Mouse (Mus musculus) MEL (cell line): ENCODE results near the gene Cyb5d2. TPM values are rescaled to one million over a fixed set of nuclear protein-coding genes. Genes with fewer than 3 reads are reported as not detected.
A peak's percentile ranks its signal among the peaks of the same experiment; 100 is the strongest.

Source experiments
- DNase-seq: peaks from one replicate; pipeline ENCODE4 v3.0.0; 2011; ENCODE audit warnings: low read depth, low spot score
- H3K27ac ChIP-seq: 2 replicates; pipeline ENCODE4 v1.5.1; 2012; ENCODE audit warnings: low read depth, mild to moderate bottlenecking, control low read depth, low read length, moderate library complexity; ENCODE audit not compliant: control insufficient read depth
- H3K27me3 ChIP-seq, 2 experiments: fragments of 150-350 bp in 1 of 2; sonication (generic) in 1 of 2; 2 replicates each; pipeline ENCODE4 v1.6.1; 2012; ENCODE audit warnings: low read length in 2 of 2, mild to moderate bottlenecking in 2 of 2, improper control_type of control experiment in 1 of 2, moderate library complexity in 1 of 2; ENCODE audit not compliant: insufficient read depth in 2 of 2, control insufficient read depth in 1 of 2
- H3K36me3 ChIP-seq, 2 experiments: 2 replicates each; pipeline ENCODE4 v1.6.1; 2012 to 2014; ENCODE audit warnings: low read length in 2 of 2, improper control_type of control experiment in 1 of 2, inconsistent platforms in 1 of 2, mild to moderate bottlenecking in 1 of 2; ENCODE audit not compliant: insufficient read depth in 2 of 2, control insufficient read depth in 1 of 2
- H3K4me1 ChIP-seq, 2 experiments: fragments of 150-350 bp in 1 of 2; sonication (generic) in 1 of 2; 2 replicates each; pipeline ENCODE4 v1.6.1; 2012; ENCODE audit warnings: low read length in 2 of 2, improper control_type of control experiment in 1 of 2, mild to moderate bottlenecking in 1 of 2; ENCODE audit not compliant: insufficient read depth in 2 of 2, control insufficient read depth in 1 of 2
- H3K4me3 ChIP-seq, 2 experiments: fragments of 150-350 bp in 1 of 2; sonication (generic) in 1 of 2; 2 replicates each; pipeline ENCODE4 v1.5.1; 2012; ENCODE audit warnings: low read depth in 2 of 2, low read length in 2 of 2, mild to moderate bottlenecking in 2 of 2, moderate library complexity in 2 of 2, control low read depth in 1 of 2, improper control_type of control experiment in 1 of 2; ENCODE audit not compliant: control insufficient read depth in 1 of 2, insufficient read depth in 1 of 2
- H3K79me2 ChIP-seq: 2 replicates; pipeline ENCODE4 v1.6.1; 2012; ENCODE audit warnings: mild to moderate bottlenecking, low read length, moderate library complexity; ENCODE audit not compliant: control insufficient read depth, poor library complexity, insufficient read depth
- H3K9ac ChIP-seq: 2 replicates; pipeline ENCODE4 v1.6.1; 2012; ENCODE audit warnings: low read depth, mild to moderate bottlenecking, control low read depth, low read length, moderate library complexity; ENCODE audit not compliant: control insufficient read depth, poor library complexity, severe bottlenecking
- H3K9me3 ChIP-seq: fragments of 150-350 bp; sonication (generic); replicated peaks from 2 replicates; pipeline ENCODE4 v1.6.1; 2012; ENCODE audit warnings: mild to moderate bottlenecking, low read length, improper control_type of control experiment, moderate library complexity; ENCODE audit not compliant: insufficient read depth
- CHD2 ChIP-seq: IDR thresholded peaks from 2 replicates; pipeline ENCODE4 v1.6.1; 2011; ENCODE audit warnings: low read length, improper control_type of control experiment
- CTCF ChIP-seq, 3 experiments: IDR thresholded peaks in 2 of 3; conservative IDR thresholded peaks in 1 of 3; 2 replicates each; pipeline ENCODE4 v1.5.1; 2011 to 2012; ENCODE audit warnings: low read length in 3 of 3, low read depth in 2 of 3, mild to moderate bottlenecking in 2 of 3, improper control_type of control experiment in 1 of 3, inconsistent platforms in 1 of 3, mixed read lengths in 1 of 3, moderate library complexity in 1 of 3; ENCODE audit not compliant: control insufficient read depth in 1 of 3, insufficient read depth in 1 of 3, poor library complexity in 1 of 3, severe bottlenecking in 1 of 3
- E2F4 ChIP-seq: IDR thresholded peaks from 2 replicates; pipeline ENCODE4 v1.6.1; 2011; ENCODE audit warnings: low read depth, low read length, improper control_type of control experiment, borderline replicate concordance
- ELF1 ChIP-seq: IDR thresholded peaks from 2 replicates; pipeline ENCODE4 v1.6.1; 2014; ENCODE audit warnings: low read depth, mild to moderate bottlenecking, inconsistent platforms, low read length, improper control_type of control experiment, moderate library complexity
- EP300 ChIP-seq, 2 experiments: IDR thresholded peaks; 2 replicates each; pipeline ENCODE4 v1.6.1; 2011; ENCODE audit warnings: improper control_type of control experiment in 2 of 2, low read length in 2 of 2, low read depth in 1 of 2, mild to moderate bottlenecking in 1 of 2
- ETS1 ChIP-seq: IDR thresholded peaks from 2 replicates; pipeline ENCODE4 v1.6.1; 2012; ENCODE audit warnings: low read depth, mild to moderate bottlenecking, inconsistent platforms, low read length, improper control_type of control experiment, moderate library complexity
- GABPA ChIP-seq: IDR thresholded peaks from 2 replicates; pipeline ENCODE4 v1.6.1; 2012; ENCODE audit warnings: low read depth, mild to moderate bottlenecking, inconsistent platforms, low read length, improper control_type of control experiment, moderate library complexity
- GATA1 ChIP-seq: IDR thresholded peaks from 2 replicates; pipeline ENCODE4 v1.6.1; 2011; ENCODE audit warnings: low read depth, low read length, improper control_type of control experiment
- HCFC1 ChIP-seq: IDR thresholded peaks from 2 replicates; pipeline ENCODE4 v1.6.1; 2012; ENCODE audit warnings: low read depth, mild to moderate bottlenecking, inconsistent platforms, low read length, improper control_type of control experiment, moderate library complexity
- KAT2A ChIP-seq: conservative IDR thresholded peaks from 2 replicates; pipeline ENCODE4 v1.6.1; 2012; ENCODE audit warnings: low read depth, low read length, improper control_type of control experiment, inconsistent platforms
- MAFK ChIP-seq: IDR thresholded peaks from 2 replicates; pipeline ENCODE4 v1.6.1; 2011; ENCODE audit warnings: low read depth, mild to moderate bottlenecking, low read length, improper control_type of control experiment, borderline replicate concordance
- MAX ChIP-seq: IDR thresholded peaks from 2 replicates; pipeline ENCODE4 v1.6.1; 2011; ENCODE audit warnings: low read length, improper control_type of control experiment
- MAZ ChIP-seq: IDR thresholded peaks from 2 replicates; pipeline ENCODE4 v1.6.1; 2012; ENCODE audit warnings: low read depth, mild to moderate bottlenecking, inconsistent platforms, low read length, improper control_type of control experiment
- MEF2A ChIP-seq: IDR thresholded peaks from 2 replicates; pipeline ENCODE4 v1.6.1; 2014; ENCODE audit warnings: low read depth, mild to moderate bottlenecking, inconsistent platforms, low read length, improper control_type of control experiment; ENCODE audit not compliant: poor library complexity, insufficient replicate concordance, severe bottlenecking; ENCODE audit errors: extremely low read depth
- MXI1 ChIP-seq: IDR thresholded peaks from 2 replicates; pipeline ENCODE4 v1.6.1; 2011; ENCODE audit warnings: mild to moderate bottlenecking, low read depth, low read length, improper control_type of control experiment
- MYB ChIP-seq: IDR thresholded peaks from 2 replicates; pipeline ENCODE4 v1.6.1; 2011; ENCODE audit warnings: mild to moderate bottlenecking, low read depth, low read length, improper control_type of control experiment
- MYC ChIP-seq: IDR thresholded peaks from 2 replicates; pipeline ENCODE4 v1.6.1; 2011; ENCODE audit warnings: low read depth, mild to moderate bottlenecking, low read length, improper control_type of control experiment, moderate library complexity
- NRF1 ChIP-seq: IDR thresholded peaks from 2 replicates; pipeline ENCODE4 v1.6.1; 2014; ENCODE audit warnings: low read depth, mild to moderate bottlenecking, inconsistent platforms, low read length, improper control_type of control experiment, moderate library complexity; ENCODE audit not compliant: poor library complexity, insufficient read depth, severe bottlenecking
- POLR2AphosphoS2 ChIP-seq: IDR thresholded peaks from 2 replicates; pipeline ENCODE4 v1.6.1; 2011; ENCODE audit warnings: low read length, improper control_type of control experiment
- POLR2AphosphoS5 ChIP-seq: IDR thresholded peaks from 2 replicates; pipeline ENCODE4 v1.6.1; 2012; ENCODE audit warnings: low read depth, borderline replicate concordance, mild to moderate bottlenecking, inconsistent platforms, low read length, moderate library complexity, mixed read lengths
- RAD21 ChIP-seq: IDR thresholded peaks from 2 replicates; pipeline ENCODE4 v1.6.1; 2011; ENCODE audit warnings: mild to moderate bottlenecking, low read depth, low read length, improper control_type of control experiment
- RCOR1 ChIP-seq: IDR thresholded peaks from 2 replicates; pipeline ENCODE4 v1.6.1; 2012; ENCODE audit warnings: low read depth, mild to moderate bottlenecking, inconsistent platforms, low read length, improper control_type of control experiment
- TBP ChIP-seq: IDR thresholded peaks from 2 replicates; pipeline ENCODE4 v1.8.0; 2011; ENCODE audit warnings: low read depth, low read length, improper control_type of control experiment
- TCF12 ChIP-seq: IDR thresholded peaks from 2 replicates; pipeline ENCODE4 v1.6.1; 2014; ENCODE audit warnings: low read depth, mild to moderate bottlenecking, inconsistent platforms, low read length, improper control_type of control experiment, moderate library complexity
- USF2 ChIP-seq, 2 experiments: IDR thresholded peaks; 2 replicates each; pipeline ENCODE4 v1.6.1; 2011 to 2012; ENCODE audit warnings: improper control_type of control experiment in 2 of 2, low read length in 2 of 2, borderline replicate concordance in 1 of 2, inconsistent platforms in 1 of 2, low read depth in 1 of 2, mild to moderate bottlenecking in 1 of 2; ENCODE audit not compliant: insufficient read depth in 1 of 2
- ZC3H11A ChIP-seq: IDR thresholded peaks from 2 replicates; pipeline ENCODE4 v1.6.1; 2012; ENCODE audit warnings: low read depth, mild to moderate bottlenecking, inconsistent platforms, low read length, improper control_type of control experiment
- ZKSCAN1 ChIP-seq: IDR thresholded peaks from 2 replicates; pipeline ENCODE4 v1.6.1; 2012; ENCODE audit warnings: low read depth, mild to moderate bottlenecking, inconsistent platforms, low read length, improper control_type of control experiment, moderate library complexity
- ZMIZ1 ChIP-seq: IDR thresholded peaks from 2 replicates; pipeline ENCODE4 v1.6.1; 2012; ENCODE audit warnings: low read depth, mild to moderate bottlenecking, inconsistent platforms, low read length, improper control_type of control experiment, moderate library complexity
- ZNF384 ChIP-seq: IDR thresholded peaks from 2 replicates; pipeline ENCODE4 v1.6.1; 2012; ENCODE audit warnings: low read depth, mild to moderate bottlenecking, inconsistent platforms, low read length, improper control_type of control experiment
- polyA plus RNA-seq, 2 experiments: library from polyadenylated mRNA; stranded (reverse) in 1 of 2; unstranded in 1 of 2; fragments of >175 nt in 1 of 2; fragments of >200 nt in 1 of 2; gene quantifications; 2 replicates each; pipeline versions ENCODE4 v1.2.1 to v1.2.4; 2012; ENCODE audit warnings: low replicate concordance in 2 of 2, low read depth in 1 of 2; ENCODE audit not compliant: insufficient read length in 2 of 2, insufficient read depth in 1 of 2, missing spikeins in 1 of 2
- total RNA-seq: library from RNA; depleted of rRNA; stranded (reverse); fragments of 300-350 nt; gene quantifications from 2 replicates; pipeline ENCODE4 v1.2.3, GENCODE M21; 2012

Cyb5d2 gene
- total and polyA plus RNA-seq, 3 experiments: 4.6 to 7.2 TPM; not detected in 1

- TF ChIP-seq ZNF384: no peak
- TF ChIP-seq ELF1: peak; percentile 86
- TF ChIP-seq MAX: no peak
- TF ChIP-seq MYB: no peak
- TF ChIP-seq ZMIZ1: no peak
- no peak for TF ChIP-seq MAZ
- TF ChIP-seq MXI1: 0 out of 2 replicates have a peak, but pooled peaks have one; percentile 56
- TF ChIP-seq MEF2A: no peak
- no peak for TF ChIP-seq RAD21
- TF ChIP-seq GATA1: peak; percentile 83
- TF ChIP-seq CTCF (IDR thresholded peaks at IDR 0.05 in 2 of 3, conservative IDR thresholded peaks at IDR 0.05 in 1 of 3; ENCODE audit: control insufficient read depth in 1 of 3, insufficient read depth in 1 of 3, low read depth in 2 of 3, low read length in 3 of 3, poor library complexity in 1 of 3, severe bottlenecking in 1 of 3): no peak
- no peak for TF ChIP-seq KAT2A
- TF ChIP-seq POLR2AphosphoS5: no peak
- TF ChIP-seq TBP: 0 out of 2 replicates have a peak, but pooled peaks have one; percentile 17
- no peak for TF ChIP-seq E2F4
- peak; percentile 53 to 66 for TF ChIP-seq EP300 (IDR thresholded peaks at IDR 0.05; ENCODE audit: low read depth in 1 of 2, low read length in 2 of 2)
- TF ChIP-seq ZC3H11A: no peak
- no peak for TF ChIP-seq ZKSCAN1
- no peak for TF ChIP-seq TCF12
- TF ChIP-seq MAFK: no peak
- peak; percentile 41 for TF ChIP-seq CHD2
Observed at GRCm38 (mm10) chr11:72805232-72805631, 9.3 kb upstream of the Cyb5d2 start (continued).

GRCm38 (mm10) chr11:72804586-72804985 is 8.6 kb upstream of the Cyb5d2 start:
- Histone ChIP-seq H3K9me3 (no peaks in the 10 kb centered on the region), H3K36me3 (peaks cover 0 to 36% of the 10 kb centered on the region in 2 experiments), H3K4me3 (no peak overlapping the region), H3K9ac (no peak overlapping the region), H3K27ac (peak overlapping the region; percentile 38), H3K27me3 (no peaks in the 10 kb centered on the region), H3K4me1 (peaks cover 12 to 23% of the 10 kb centered on the region in 2 experiments), H3K79me2 (peaks cover 50% of the 10 kb centered on the region)
- TF ChIP-seq CTCF (IDR thresholded peaks at IDR 0.05 in 2 of 3, conservative IDR thresholded peaks at IDR 0.05 in 1 of 3; ENCODE audit: control insufficient read depth in 1 of 3, insufficient read depth in 1 of 3, low read depth in 2 of 3, low read length in 3 of 3, poor library complexity in 1 of 3, severe bottlenecking in 1 of 3) (no peak), POLR2AphosphoS2 (no peak), MXI1 (no peak), ZKSCAN1 (no peak), MYC (no peak), MEF2A (no peak), NRF1 (no peak), EP300 (IDR thresholded peaks at IDR 0.05; ENCODE audit: low read depth in 1 of 2, low read length in 2 of 2) (no peak), POLR2AphosphoS5 (no peak), USF2 (IDR thresholded peaks at IDR 0.05; ENCODE audit: borderline replicate concordance in 1 of 2, insufficient read depth in 1 of 2, low read depth in 1 of 2, low read length in 2 of 2) (no peak), CHD2 (no peak), GABPA (no peak), TCF12 (no peak), HCFC1 (no peak), RCOR1 (no peak), RAD21 (no peak), ZNF384 (no peak), MYB (no peak), ETS1 (no peak), KAT2A (no peak)
- no peak for DNase-seq
